Mouse (Mus musculus): Measurements from ENCODE around the gene Icam1. TPM values are rescaled to one million over a fixed set of nuclear protein-coding genes. Genes with fewer than 3 reads are reported as not detected.
A peak's percentile ranks its signal among the peaks of the same experiment; 100 is the strongest.

The Icam1 gene
- total and polyA plus RNA-seq, 3 experiments, result 70.6 to 202 (median 102) TPM

DNA sequence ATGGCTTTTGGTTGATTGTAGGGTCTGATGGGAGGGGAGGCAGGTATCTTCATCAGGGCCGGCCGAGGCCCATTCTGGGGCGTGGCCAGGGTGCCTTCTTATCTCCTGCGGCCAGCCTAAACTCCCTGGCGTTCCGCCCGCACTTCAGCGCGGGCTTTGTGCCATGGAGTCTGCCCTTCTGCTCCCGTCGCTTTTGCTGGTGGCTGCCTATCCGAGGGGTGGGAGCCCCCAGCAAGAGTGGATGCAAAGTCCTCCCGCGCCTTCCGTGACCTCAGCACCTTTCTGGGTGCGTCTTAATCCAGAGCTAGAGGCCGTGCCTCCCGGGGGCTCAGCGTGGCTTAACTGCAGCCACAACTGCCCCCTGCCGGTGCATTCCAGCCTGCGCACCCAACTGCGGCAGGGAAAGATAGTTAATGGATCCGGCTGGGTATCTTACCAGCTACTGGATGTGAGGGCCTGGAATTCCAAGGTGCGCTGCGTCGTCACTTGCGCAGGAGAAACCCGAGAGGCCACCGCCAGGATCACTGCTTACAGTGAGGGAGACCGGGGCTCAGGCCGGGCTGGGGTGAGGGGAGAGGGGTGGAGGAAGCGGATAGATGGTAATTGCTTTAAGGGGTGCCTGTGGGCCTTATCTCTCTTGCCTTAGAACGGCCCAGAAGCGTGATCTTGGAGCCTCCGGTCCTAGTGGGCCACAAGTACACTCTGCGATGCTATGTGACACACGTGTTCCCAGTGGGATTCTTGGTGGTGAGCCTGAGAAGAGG lies 13.7 kb downstream of the Icam1 start, which contains the start of gene Icam4:
Icam4 (plus strand) TSS at position 83 of the 764 bp plus-strand sequence.
- H3K27ac ChIP-seq (ENCODE audit: insufficient read depth, low read depth), result peak within 1 kb of the TSS; percentile 81
- H3K9me3 ChIP-seq (replicated peaks; ENCODE audit: low read length), result no peaks in the 10 kb centered on the region
- peaks cover 8% of the 10 kb centered on the region for H3K79me2 ChIP-seq (replicated peaks; ENCODE audit: control insufficient read depth, extremely low read depth, insufficient read depth, poor library complexity, severe bottlenecking)
- H3K4me2 ChIP-seq (ENCODE audit: insufficient read depth, low read depth, poor library complexity, severe bottlenecking), result peak within 1 kb of the TSS; percentile 87
- dilution Hi-C loops (cut with MboI; ENCODE audit: extremely low pct_ligation_motif_present, extremely low pct_unique_long_range_greater_than_20kb, low sequenced_read_pairs), result no loop called here
- in situ Hi-C loops (cut with MboI; ENCODE audit: low pct_ligation_motif_present, low pct_unique_long_range_greater_than_20kb, low sequenced_read_pairs), result loop anchor here (5.0 kb wide), 2 partner anchors 43 to 98 kb away; partner anchors contain the start of genes Fdx1l and Gm49373
- no peaks in the 10 kb centered on the region for H3K27me3 ChIP-seq (replicated peaks)
- peak within 1 kb of the TSS; percentile 28; the same call in 1 of the 2 replicates for H3K9ac ChIP-seq (ENCODE audit: insufficient read depth, low read depth)
- TF ChIP-seq MYC (IDR thresholded peaks at IDR 0.05; ENCODE audit: low read depth, low read length) (no peak), MAZ (IDR thresholded peaks at IDR 0.05; ENCODE audit: low read depth, low read length) (peak; percentile 50; the same call in 1 of the 2 replicates), TBP (conservative IDR thresholded peaks at IDR 0.05; ENCODE audit: low read depth, low read length) (no peak), GABPA (IDR thresholded peaks at IDR 0.05; ENCODE audit: insufficient replicate concordance, low read depth, low read length) (no peak), ETS1 (conservative IDR thresholded peaks at IDR 0.05; ENCODE audit: low read depth, low read length) (no peak), POLR2A (IDR thresholded peaks at IDR 0.05; ENCODE audit: low read depth, low read length) (no peak; the same call in 1 of the 2 replicates), HCFC1 (IDR thresholded peaks at IDR 0.05; ENCODE audit: low read depth, low read length) (peak; percentile 31), MXI1 (IDR thresholded peaks at IDR 0.05; ENCODE audit: low read depth, low read length) (peak; percentile 82), MEF2A (IDR thresholded peaks at IDR 0.05; ENCODE audit: borderline replicate concordance, low read depth, low read length) (peak; percentile 61; the same call in 1 of the 2 replicates), BHLHE40 (IDR thresholded peaks at IDR 0.05; ENCODE audit: low read depth, low read length) (no peak), JUND (conservative IDR thresholded peaks at IDR 0.05; ENCODE audit: low read depth, low read length) (no peak), RCOR1 (conservative IDR thresholded peaks at IDR 0.05; ENCODE audit: low read depth, low read length) (0 out of 2 replicates have a peak, but pooled peaks have one; percentile 21), CTCF (conservative IDR thresholded peaks at IDR 0.05 in 1 of 2, IDR thresholded peaks at IDR 0.05 in 1 of 2; ENCODE audit: low read depth in 2 of 2, low read length in 2 of 2) (peak in 1 of 2 experiments; percentile 88; a peak in 2 of 4 replicates), ZKSCAN1 (IDR thresholded peaks at IDR 0.05; ENCODE audit: borderline replicate concordance, low read depth, low read length) (no peak), TCF12 (IDR thresholded peaks at IDR 0.05; ENCODE audit: low read depth, low read length) (peak; percentile 47), CHD2 (IDR thresholded peaks at IDR 0.05; ENCODE audit: low read length) (no peak), EP300 (IDR thresholded peaks at IDR 0.05; ENCODE audit: low read length) (no peak), MAX (IDR thresholded peaks at IDR 0.05; ENCODE audit: low read length) (peak; percentile 31), POLR2AphosphoS2 (IDR thresholded peaks at IDR 0.05; ENCODE audit: low read depth, low read length) (peak; percentile 96), E2F4 (IDR thresholded peaks at IDR 0.05; ENCODE audit: insufficient replicate concordance, low read depth, low read length) (0 out of 2 replicates have a peak, but pooled peaks have one; percentile 22), KAT2A (IDR thresholded peaks at IDR 0.05; ENCODE audit: insufficient replicate concordance, low read length) (no peak), IRF4 (IDR thresholded peaks at IDR 0.05; ENCODE audit: low read depth, low read length) (0 out of 2 replicates have a peak, but pooled peaks have one; percentile 40), NRF1 (IDR thresholded peaks at IDR 0.05; ENCODE audit: low read depth, low read length) (0 out of 2 replicates have a peak, but pooled peaks have one; percentile 53), USF1 (IDR thresholded peaks at IDR 0.05; ENCODE audit: low read depth, low read length) (no peak), SIN3A (IDR thresholded peaks at IDR 0.05; ENCODE audit: low read length) (peak; percentile 88), USF2 (conservative IDR thresholded peaks at IDR 0.05; ENCODE audit: low read depth, low read length) (no peak), ZMIZ1 (IDR thresholded peaks at IDR 0.05; ENCODE audit: low read depth, low read length) (peak; percentile 67; the same call in 1 of the 2 replicates), MAFK (IDR thresholded peaks at IDR 0.05; ENCODE audit: insufficient replicate concordance, low read length) (no peak), NELFE (IDR thresholded peaks at IDR 0.05; ENCODE audit: low read depth, low read length) (peak; percentile 38; the same call in 1 of the 2 replicates), JUN (IDR thresholded peaks at IDR 0.05; ENCODE audit: insufficient read depth, low read depth, low read length) (no peak), ZNF384 (IDR thresholded peaks at IDR 0.05; ENCODE audit: low read depth, low read length) (no peak), CHD1 (IDR thresholded peaks at IDR 0.05; ENCODE audit: low read depth, low read length) (peak; percentile 41; the same call in 1 of the 2 replicates), ELF1 (IDR thresholded peaks at IDR 0.05; ENCODE audit: low read depth, low read length) (peak; percentile 36; the same call in 1 of the 2 replicates), SMC3 (IDR thresholded peaks at IDR 0.05; ENCODE audit: low read depth, low read length) (peak; percentile 75), UBTF (IDR thresholded peaks at IDR 0.05; ENCODE audit: low read depth, low read length) (no peak; the same call in 1 of the 2 replicates), ZC3H11A (IDR thresholded peaks at IDR 0.05; ENCODE audit: low read depth, low read length) (no peak; the same call in 1 of the 2 replicates), RAD21 (IDR thresholded peaks at IDR 0.05; ENCODE audit: low read depth, low read length) (peak; percentile 71), PAX5 (IDR thresholded peaks at IDR 0.05; ENCODE audit: low read length) (no peak)
- H3K4me3 ChIP-seq (replicated peaks in 1 of 3; ENCODE audit: low read depth in 2 of 3, low read length in 2 of 3, poor library complexity in 1 of 3), result peak within 1 kb of the TSS; percentile 36 to 43 (median 40)
- DNase-seq (ENCODE audit: extremely low read depth), result peak; percentile 80
- H3K4me1 ChIP-seq (ENCODE audit: control insufficient read depth in 1 of 2, insufficient read depth in 2 of 2), result peaks cover 13 to 55% of the 10 kb centered on the region in 2 experiments
- H3K36me3 ChIP-seq (replicated peaks in 1 of 2; ENCODE audit: control insufficient read depth in 1 of 2, insufficient read depth in 1 of 2, low read length in 1 of 2), result peaks cover 42 to 45% of the 10 kb centered on the region in 2 experiments

Data from CH12.LX (cell line).